Mouse (Mus musculus) megakaryocyte, embryonic 14.5 days (primary cell): Measurements from ENCODE around the gene Akirin2.

Experiments used
- FLI1 ChIP-seq: IDR thresholded peaks from 2 replicates; pipeline ENCODE4 v1.6.1; 2012; ENCODE audit warnings: low read length, inconsistent platforms, mixed read lengths
- GATA1 ChIP-seq: IDR thresholded peaks from 3 replicates; pipeline ENCODE4 v1.6.1; 2012; ENCODE audit warnings: mixed read lengths, low read length, inconsistent platforms, borderline replicate concordance

DNA sequence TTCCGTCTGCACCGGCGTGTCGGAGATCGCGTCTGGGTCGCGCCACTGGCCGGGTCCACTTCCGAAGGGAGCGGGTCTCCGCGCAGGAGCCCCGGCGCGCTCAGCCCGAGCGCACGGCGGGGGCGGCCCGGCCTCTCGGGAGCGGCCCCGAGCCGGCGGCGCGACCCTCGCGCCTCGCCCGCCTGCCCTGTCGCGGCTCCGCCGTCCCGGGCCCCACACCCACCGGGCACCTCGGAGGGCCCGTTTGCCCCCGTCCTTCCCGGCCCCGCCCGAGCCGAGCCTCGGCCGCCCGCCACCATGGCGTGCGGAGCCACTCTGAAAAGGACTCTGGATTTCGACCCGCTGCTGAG, at the start of gene Akirin2:
- TF ChIP-seq GATA1 (no peak), FLI1 (no peak)
